14 mouse cellular contexts compared by ENCODE assay signal in genomic region chr2:4636656-4637055, GRCm38 (mm10).
"Had no signal": no experiment of that assay in that cellular context is flagged by ENCODE, and none has a peak within 500 bp of the region (broad histone marks: within the 10 kb centered on the region; RNA-seq: fewer than 3 reads in every experiment).

No protein-coding gene starts in this region.

- H3K4me3 ChIP-seq: kidney, embryonic 15.5 days; left cerebral cortex, adult 2 months; limb, embryonic 15.5 days; liver, embryonic 13.5 days; midbrain, embryonic 10.5 days; neural tube, embryonic 13.5 days; stomach, embryonic 15.5 days had no signal

- DNase-seq: kidney, adult 2 months; kidney, postnatal 14 days; liver, embryonic 13.5 days; lung, adult 18-20 months; lung, postnatal 4 days; midbrain, embryonic 14.5 days; right cerebral cortex, postnatal 14 days; thymus, postnatal 4 days had no signal

- H3K27ac ChIP-seq: kidney, embryonic 15.5 days; left cerebral cortex, adult 2 months; limb, embryonic 15.5 days; liver, embryonic 13.5 days; midbrain, embryonic 10.5 days; neural tube, embryonic 13.5 days; stomach, embryonic 15.5 days had no signal

- H3K4me1 ChIP-seq: kidney, embryonic 15.5 days; limb, embryonic 15.5 days; liver, embryonic 13.5 days; midbrain, embryonic 10.5 days; neural tube, embryonic 13.5 days; stomach, embryonic 15.5 days had no signal

- H3K27me3 ChIP-seq: kidney, embryonic 15.5 days; limb, embryonic 15.5 days; liver, embryonic 13.5 days; neural tube, embryonic 13.5 days; stomach, embryonic 15.5 days had no signal

- H3K9me3 ChIP-seq: kidney, embryonic 15.5 days; limb, embryonic 15.5 days; liver, embryonic 13.5 days; midbrain, embryonic 10.5 days; neural tube, embryonic 13.5 days; stomach, embryonic 15.5 days had no signal

- H3K9ac ChIP-seq: kidney, embryonic 15.5 days; limb, embryonic 15.5 days; liver, embryonic 13.5 days; neural tube, embryonic 13.5 days; stomach, embryonic 15.5 days had no signal

- H3K4me2 ChIP-seq: kidney, embryonic 15.5 days; limb, embryonic 15.5 days; liver, embryonic 13.5 days; neural tube, embryonic 13.5 days; stomach, embryonic 15.5 days had no signal
